Mouse (Mus musculus): ENCODE measurements at regions not wholly inside any gene's neighbourhood (a gene's known extent, or its start where the extent isn't known, plus 50 kb on each side); places are given as distances from the start of the nearest gene placed in this dataset.

- no peak for TF ChIP-seq CTCF (IDR thresholded peaks at IDR 0.05; ENCODE audit: low read depth)
- TF ChIP-seq EP300 (optimal IDR thresholded peaks at IDR 0.05) = no peak
Observed at GRCm38 (mm10) chr3:151651524-151651923, 98.2 kb downstream of the Ifi44 start.
